Mouse (Mus musculus): ENCODE results near the gene Zdhhc7. TPM values are rescaled to one million over a fixed set of nuclear protein-coding genes. Genes with fewer than 3 reads are reported as not detected.

The Zdhhc7 gene
- total and polyA plus RNA-seq, 2 experiments from 2014 or later, result 25.3 to 37.7 TPM

GRCm38 (mm10) chr8:120124836-120125389 lies 23.6 kb upstream of the Zdhhc7 start:
- no peak overlapping the region for H3K4me2 ChIP-seq (ENCODE audit: low read depth, low read length)
- no peaks in the 10 kb centered on the region for H3K27me3 ChIP-seq (ENCODE audit: insufficient read depth, low read length)
- H3K27ac ChIP-seq, result peak overlapping the region; percentile 33; the same call in 1 of the 2 replicates
- ATAC-seq (peak; percentile 89), DNase-seq (ENCODE audit: low spot score) (peak; percentile 72)
- WGBS, result 34% methylated on average over 7 of the region's 7 CpGs
- H3K36me3 ChIP-seq (ENCODE audit: insufficient read depth, low read length), result no peaks in the 10 kb centered on the region
- no peak overlapping the region for H3K4me3 ChIP-seq (ENCODE audit: low read length)
- no peak for TF ChIP-seq CTCF (IDR thresholded peaks at IDR 0.05; ENCODE audit: low read depth)
- no peak overlapping the region for H3K9ac ChIP-seq (replicated peaks; ENCODE audit: low read length)
- H3K9me3 ChIP-seq (ENCODE audit: low read length), result no peaks in the 10 kb centered on the region
- H3K4me1 ChIP-seq (ENCODE audit: insufficient read depth, low read length), result peaks cover 11% of the 10 kb centered on the region; the same call in 1 of the 2 replicates

GRCm38 (mm10) chr8:120124261-120124660 lies 23.0 kb upstream of the Zdhhc7 start:
- Histone ChIP-seq H3K9ac (replicated peaks; ENCODE audit: low read length) (no peak overlapping the region), H3K4me2 (ENCODE audit: low read depth, low read length) (no peak overlapping the region), H3K4me3 (ENCODE audit: low read length) (no peak overlapping the region), H3K4me1 (ENCODE audit: insufficient read depth, low read length) (peaks cover 11% of the 10 kb centered on the region; the same call in 1 of the 2 replicates), H3K27ac (peak overlapping the region; percentile 33; the same call in 1 of the 2 replicates), H3K27me3 (ENCODE audit: insufficient read depth, low read length) (no peaks in the 10 kb centered on the region), H3K36me3 (ENCODE audit: insufficient read depth, low read length) (no peaks in the 10 kb centered on the region), H3K9me3 (ENCODE audit: low read length) (no peaks in the 10 kb centered on the region)
- ATAC-seq, result no peak
- no peak for DNase-seq (ENCODE audit: low spot score)
- TF ChIP-seq CTCF (IDR thresholded peaks at IDR 0.05; ENCODE audit: low read depth), result no peak
- 55% methylated on average over 6 of the region's 6 CpGs for WGBS

GRCm38 (mm10) chr8:120120951-120121350 lies 19.7 kb upstream of the Zdhhc7 start:
- H3K4me1 ChIP-seq (ENCODE audit: insufficient read depth, low read length), result peaks cover 6% of the 10 kb centered on the region; the same call in 1 of the 2 replicates
- no peak for DNase-seq (ENCODE audit: low spot score)
- H3K4me2 ChIP-seq (ENCODE audit: low read depth, low read length), result no peak overlapping the region
- no peaks in the 10 kb centered on the region for H3K27me3 ChIP-seq (ENCODE audit: insufficient read depth, low read length)
- H3K27ac ChIP-seq, result no peak overlapping the region
- no peak for TF ChIP-seq CTCF (IDR thresholded peaks at IDR 0.05; ENCODE audit: low read depth)
- no peak overlapping the region for H3K9ac ChIP-seq (replicated peaks; ENCODE audit: low read length)
- WGBS, result 71% methylated on average over 5 of the region's 5 CpGs
- no peak for ATAC-seq
- H3K4me3 ChIP-seq (ENCODE audit: low read length), result no peak overlapping the region
- H3K9me3 ChIP-seq (ENCODE audit: low read length), result no peaks in the 10 kb centered on the region
- no peaks in the 10 kb centered on the region for H3K36me3 ChIP-seq (ENCODE audit: insufficient read depth, low read length)

- no peak for TF ChIP-seq CTCF (IDR thresholded peaks at IDR 0.05; ENCODE audit: low read depth)
- DNase-seq (ENCODE audit: low spot score) (no peak), ATAC-seq (no peak)
- WGBS, result 79% methylated on average over 6 of the region's 6 CpGs
- Histone ChIP-seq H3K27me3 (ENCODE audit: insufficient read depth, low read length) (no peaks in the 10 kb centered on the region), H3K4me3 (ENCODE audit: low read length) (no peak overlapping the region), H3K4me2 (ENCODE audit: low read depth, low read length) (no peak overlapping the region), H3K9me3 (ENCODE audit: low read length) (no peaks in the 10 kb centered on the region), H3K4me1 (ENCODE audit: insufficient read depth, low read length) (peaks cover 6% of the 10 kb centered on the region; the same call in 1 of the 2 replicates), H3K9ac (replicated peaks; ENCODE audit: low read length) (no peak overlapping the region), H3K36me3 (ENCODE audit: insufficient read depth, low read length) (no peaks in the 10 kb centered on the region), H3K27ac (no peak overlapping the region)
Measured at GRCm38 (mm10) chr8:120119931-120120330, 18.6 kb upstream of the Zdhhc7 start.

- Histone ChIP-seq H3K9me3 (ENCODE audit: low read length) (no peaks in the 10 kb centered on the region), H3K4me3 (ENCODE audit: low read length) (no peak overlapping the region), H3K4me2 (ENCODE audit: low read depth, low read length) (no peak overlapping the region), H3K27me3 (ENCODE audit: insufficient read depth, low read length) (no peaks in the 10 kb centered on the region), H3K9ac (replicated peaks; ENCODE audit: low read length) (no peak overlapping the region), H3K27ac (no peak overlapping the region), H3K4me1 (ENCODE audit: insufficient read depth, low read length) (peaks cover 5% of the 10 kb centered on the region; the same call in 1 of the 2 replicates), H3K36me3 (ENCODE audit: insufficient read depth, low read length) (no peaks in the 10 kb centered on the region)
- DNase-seq (ENCODE audit: low spot score), result no peak
- TF ChIP-seq CTCF (IDR thresholded peaks at IDR 0.05; ENCODE audit: low read depth), result no peak
- WGBS, result 60% methylated on average over 3 of the region's 3 CpGs
- no peak for ATAC-seq
Measured at GRCm38 (mm10) chr8:120119429-120119828, 18.1 kb upstream of the Zdhhc7 start.

GRCm38 (mm10) chr8:120118847-120119246 lies 17.6 kb upstream of the Zdhhc7 start:
- no peak overlapping the region for H3K4me2 ChIP-seq (ENCODE audit: low read depth, low read length)
- no peak for ATAC-seq
- WGBS, result 81% methylated on average over 5 of the region's 5 CpGs

GRCm38 (mm10) chr8:120118162-120118561 lies 16.9 kb upstream of the Zdhhc7 start:
- Histone ChIP-seq H3K4me2 (ENCODE audit: low read depth, low read length) (no peak overlapping the region), H3K4me3 (ENCODE audit: low read length) (no peak overlapping the region), H3K27me3 (ENCODE audit: insufficient read depth, low read length) (no peaks in the 10 kb centered on the region), H3K9ac (replicated peaks; ENCODE audit: low read length) (no peak overlapping the region), H3K9me3 (ENCODE audit: low read length) (no peaks in the 10 kb centered on the region), H3K4me1 (ENCODE audit: insufficient read depth, low read length) (peaks cover under 1% of the 10 kb centered on the region; the same call in 1 of the 2 replicates), H3K36me3 (ENCODE audit: insufficient read depth, low read length) (no peaks in the 10 kb centered on the region), H3K27ac (no peak overlapping the region)
- WGBS, result 86% methylated on average over 9 of the region's 9 CpGs
- DNase-seq (ENCODE audit: low spot score), result no peak
- no peak for TF ChIP-seq CTCF (IDR thresholded peaks at IDR 0.05; ENCODE audit: low read depth)
- no peak for ATAC-seq

More at GRCm38 (mm10) chr8:120118847-120119246, 17.6 kb upstream of the Zdhhc7 start:
- no peaks in the 10 kb centered on the region for H3K27me3 ChIP-seq (ENCODE audit: insufficient read depth, low read length)
- no peaks in the 10 kb centered on the region for H3K36me3 ChIP-seq (ENCODE audit: insufficient read depth, low read length)
- no peak for DNase-seq (ENCODE audit: low spot score)
- no peak overlapping the region for H3K27ac ChIP-seq
- H3K9ac ChIP-seq (replicated peaks; ENCODE audit: low read length), result no peak overlapping the region
- no peaks in the 10 kb centered on the region for H3K4me1 ChIP-seq (ENCODE audit: insufficient read depth, low read length)
- no peaks in the 10 kb centered on the region for H3K9me3 ChIP-seq (ENCODE audit: low read length)
- no peak for TF ChIP-seq CTCF (IDR thresholded peaks at IDR 0.05; ENCODE audit: low read depth)
- H3K4me3 ChIP-seq (ENCODE audit: low read length), result no peak overlapping the region

Data from hindbrain, postnatal 0 days (tissue).